Mouse (Mus musculus) forebrain, embryonic 14.5 days (tissue): ENCODE data around the gene Pdk1. TPM values are rescaled to one million over a fixed set of nuclear protein-coding genes. Genes with fewer than 3 reads are reported as not detected.
A peak's percentile ranks its signal among the peaks of the same experiment; 100 is the strongest.

ENCODE experiments used
- ATAC-seq: fragments of 200-750 bp; cut with Nextera tagmentation; 2 replicates; pipeline ENCODE4 v1.8.0; 2017; ENCODE audit warnings: mild to moderate bottlenecking, moderate library complexity
- DNase-seq: peaks from one replicate; pipeline ENCODE4 v3.0.0-alpha.2; 2015; ENCODE audit warnings: low spot score
- H3K27ac ChIP-seq: fragments of 300-500 bp; sonication (generic); 2 replicates; pipeline ENCODE4 v1.5.1; 2014; ENCODE audit warnings: low read depth, mild to moderate bottlenecking, control low read depth, low read length, moderate library complexity
- H3K27me3 ChIP-seq: fragments of 300-500 bp; sonication (generic); replicated peaks from 2 replicates; pipeline ENCODE4 v1.6.1; 2014; ENCODE audit warnings: low read length, control low read depth, mixed read lengths; ENCODE audit not compliant: control insufficient read depth, insufficient read depth
- H3K36me3 ChIP-seq: fragments of 300-500 bp; sonication (generic); 2 replicates; pipeline ENCODE4 v1.6.1; 2014; ENCODE audit warnings: low read length, control low read depth; ENCODE audit not compliant: control insufficient read depth, insufficient read depth
- H3K4me1 ChIP-seq: fragments of 300-500 bp; sonication (generic); 2 replicates; pipeline ENCODE4 v1.6.1; 2014; ENCODE audit warnings: antibody characterized with exemption, low read length, control low read depth; ENCODE audit not compliant: control insufficient read depth, insufficient read depth
- H3K4me2 ChIP-seq: fragments of 300-500 bp; sonication (generic); 2 replicates; pipeline ENCODE4 v1.6.1; 2014; ENCODE audit warnings: mild to moderate bottlenecking, control low read depth, low read length
- H3K4me3 ChIP-seq: fragments of 300-500 bp; sonication (generic); 2 replicates; pipeline ENCODE4 v1.5.1; 2014; ENCODE audit warnings: low read depth, low read length, control low read depth
- H3K9ac ChIP-seq: fragments of 300-500 bp; sonication (generic); 2 replicates; pipeline ENCODE4 v1.6.1; 2014; ENCODE audit warnings: mild to moderate bottlenecking, low read length, control low read depth, moderate library complexity
- H3K9me3 ChIP-seq: fragments of 300-500 bp; sonication (generic); replicated peaks from 2 replicates; pipeline ENCODE4 v1.6.1; 2016; ENCODE audit warnings: low read length, control low read depth, mixed read lengths; ENCODE audit not compliant: control insufficient read depth
- WGBS: fragments of 180-500 bp; shearing (Covaris S2); extraction: QIAGEN DNeasy Blood & Tissue Kit; methylation state at CpG from one replicate; pipeline ENCODE4 v1.1.7; 2014; 5-methylcytosine and 5-hydroxymethylcytosine counted together
- polyA plus RNA-seq: library from polyadenylated mRNA; unstranded; fragments of >200 nt; fragmentation: Nextera tagmentation; extraction: Ambion mirVana; gene quantifications from 2 replicates; pipeline ENCODE4 v1.2.1, GENCODE M21; 2014

Gene Pdk1
- polyA plus RNA-seq, 1 experiment from 2014 or later, result 20.2 TPM

DNA sequence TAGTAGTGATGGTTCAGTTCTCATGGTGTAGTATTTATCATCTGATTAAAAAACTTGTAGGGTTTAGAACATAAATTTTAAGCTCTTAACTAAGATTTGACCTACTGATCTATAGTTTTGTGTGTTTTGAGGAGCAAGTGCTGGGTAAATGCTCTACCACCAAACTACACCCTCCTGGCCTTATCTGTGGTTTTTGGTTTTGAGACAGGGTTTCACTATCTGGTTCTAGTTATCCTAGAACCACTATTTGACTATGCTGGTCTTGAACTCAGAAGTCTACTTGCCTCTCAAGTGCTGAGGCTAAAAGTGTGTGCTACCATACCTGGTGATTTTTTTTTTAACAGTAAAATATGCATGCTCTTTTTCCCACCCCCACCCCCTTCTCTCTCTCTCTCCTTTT is 5.9 kb downstream of the Pdk1 start:
- no peak overlapping the region for H3K4me2 ChIP-seq
- H3K9ac ChIP-seq, result no peak overlapping the region
- no peak for DNase-seq
- 0 out of 2 replicates have a peak, but pooled peaks cover under 1% of the 10 kb centered on the region for H3K4me1 ChIP-seq
- no peaks in the 10 kb centered on the region; the same call in 1 of the 2 replicates for H3K36me3 ChIP-seq
- no peaks in the 10 kb centered on the region for H3K9me3 ChIP-seq
- H3K4me3 ChIP-seq, result no peak overlapping the region
- no peak for ATAC-seq
- no peaks in the 10 kb centered on the region for H3K27me3 ChIP-seq
- no peak overlapping the region for H3K27ac ChIP-seq

DNA sequence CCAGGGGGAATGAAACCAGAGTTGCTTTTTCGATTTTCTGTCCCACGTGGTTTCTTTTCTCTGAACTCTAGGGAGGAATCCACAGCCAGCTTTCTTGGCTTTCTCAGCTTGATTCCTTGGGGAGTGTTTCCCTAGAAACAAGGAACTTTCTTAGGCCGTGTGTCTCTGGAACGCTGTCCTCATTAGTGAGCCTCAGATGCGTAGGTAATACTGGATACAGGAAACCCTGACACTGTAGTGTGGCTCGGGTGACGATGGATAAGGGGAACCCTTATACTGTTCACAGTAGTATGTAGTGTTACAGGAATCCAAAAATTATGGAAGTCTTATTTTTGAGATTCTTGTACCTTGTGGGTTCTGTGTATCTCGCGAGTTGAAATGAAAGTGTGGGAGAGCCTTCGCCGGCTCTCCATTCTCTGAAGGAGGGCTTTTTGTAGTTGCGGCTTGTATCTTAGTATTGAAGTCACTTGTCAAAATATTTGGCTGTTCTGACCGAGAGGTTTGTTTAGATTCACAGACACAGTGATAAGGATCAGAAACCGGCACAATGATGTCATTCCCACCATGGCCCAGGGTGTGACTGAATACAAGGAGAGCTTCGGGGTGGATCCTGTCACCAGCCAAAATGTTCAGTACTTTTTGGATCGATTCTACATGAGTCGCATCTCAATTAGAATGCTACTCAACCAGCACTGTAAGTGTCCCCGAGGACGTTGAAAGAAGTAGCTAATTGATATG is 10.1 kb downstream of the Pdk1 start:
- H3K9me3 ChIP-seq, result no peaks in the 10 kb centered on the region
- no peaks in the 10 kb centered on the region for H3K27me3 ChIP-seq
- no peak overlapping the region for H3K27ac ChIP-seq
- ATAC-seq (no peak), DNase-seq (no peak)
- no peak overlapping the region for H3K4me3 ChIP-seq
- H3K9ac ChIP-seq, result no peak overlapping the region
- 66% methylated on average over 19 of the region's 19 CpGs for WGBS
- H3K4me2 ChIP-seq, result 0 out of 2 replicates have a peak overlapping the region, but pooled peaks have one; percentile 2
- no peaks in the 10 kb centered on the region; the same call in 1 of the 2 replicates for H3K36me3 ChIP-seq
- H3K4me1 ChIP-seq, result no peaks in the 10 kb centered on the region

DNA sequence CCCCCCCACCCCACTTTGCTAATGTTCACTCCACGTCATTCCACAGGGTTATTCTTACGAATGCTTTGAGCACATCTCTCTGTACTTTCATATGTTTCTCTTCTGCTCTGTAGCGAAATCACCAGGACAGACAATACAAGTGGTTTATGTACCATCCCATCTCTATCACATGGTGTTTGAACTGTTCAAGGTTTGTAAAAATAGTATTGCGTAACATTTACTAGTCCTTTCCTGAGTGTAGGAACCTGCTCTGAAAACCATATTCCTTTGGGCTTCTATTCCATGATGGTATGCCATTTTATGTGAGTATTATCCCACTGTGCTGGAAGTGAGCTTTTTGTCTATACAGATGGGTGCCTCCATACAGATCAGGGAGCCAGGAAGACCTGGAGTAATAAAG is 14.2 kb downstream of the Pdk1 start:
- no peak overlapping the region for H3K9ac ChIP-seq
- no peak overlapping the region for H3K27ac ChIP-seq
- 94% methylated on average over 4 of the region's 4 CpGs for WGBS
- H3K36me3 ChIP-seq, result peaks cover 3% of the 10 kb centered on the region; the same call in 1 of the 2 replicates
- no peaks in the 10 kb centered on the region for H3K27me3 ChIP-seq
- no peak for DNase-seq
- no peak overlapping the region for H3K4me2 ChIP-seq
- no peaks in the 10 kb centered on the region for H3K4me1 ChIP-seq
- no peak overlapping the region for H3K4me3 ChIP-seq
- ATAC-seq, result no peak
- no peaks in the 10 kb centered on the region for H3K9me3 ChIP-seq

DNA sequence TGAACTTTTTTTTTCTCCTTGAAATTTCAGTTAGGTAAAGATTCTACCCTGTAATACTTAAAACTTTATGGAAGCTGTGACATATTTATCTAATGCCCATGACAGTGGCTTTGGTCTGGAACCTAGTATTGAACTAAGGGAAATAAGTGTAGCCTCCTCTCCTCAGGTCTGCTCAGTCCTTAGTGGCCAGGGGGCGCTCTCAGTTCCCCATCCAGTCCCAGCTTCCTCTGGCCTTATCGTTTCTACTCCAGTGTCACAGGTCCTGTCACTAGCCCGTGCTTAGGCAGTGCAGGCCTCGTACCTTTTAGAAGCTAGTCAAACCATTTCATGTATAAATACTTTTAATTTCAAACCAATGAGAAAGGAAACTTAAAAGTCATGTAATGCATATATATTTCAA is 15.4 kb downstream of the Pdk1 start:
- ATAC-seq (no peak), DNase-seq (no peak)
- Histone ChIP-seq H3K9me3 (no peaks in the 10 kb centered on the region), H3K4me2 (no peak overlapping the region), H3K9ac (no peak overlapping the region), H3K4me1 (no peaks in the 10 kb centered on the region), H3K27me3 (no peaks in the 10 kb centered on the region), H3K4me3 (no peak overlapping the region), H3K36me3 (peaks cover 12% of the 10 kb centered on the region; the same call in 1 of the 2 replicates), H3K27ac (no peak overlapping the region)
- 77% methylated on average over 4 of the region's 4 CpGs for WGBS

DNA sequence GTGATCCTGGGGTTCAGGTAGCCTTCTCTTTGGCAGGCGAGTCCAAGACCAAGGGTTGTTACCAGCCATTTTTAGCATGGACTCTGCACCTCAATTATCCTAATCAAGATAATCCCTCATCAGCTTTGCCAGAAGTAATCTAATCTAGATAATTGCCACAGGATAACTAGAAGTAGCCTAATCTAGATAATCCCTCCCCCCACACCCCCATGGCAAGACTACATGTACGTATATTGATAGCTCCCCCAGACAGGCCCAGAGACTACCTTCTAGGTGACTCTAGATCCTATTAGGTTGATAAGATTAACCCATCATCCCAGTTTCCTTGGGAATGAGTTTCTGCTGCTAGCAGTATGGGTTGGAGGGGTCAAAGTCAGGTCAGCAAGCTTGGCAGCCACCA is 18.5 kb downstream of the Pdk1 start:
- no peak for ATAC-seq
- H3K4me1 ChIP-seq, result no peaks in the 10 kb centered on the region
- H3K27ac ChIP-seq, result no peak overlapping the region
- WGBS, result 82% methylated on average over 2 of the region's 2 CpGs
- no peak overlapping the region for H3K9ac ChIP-seq
- no peaks in the 10 kb centered on the region for H3K9me3 ChIP-seq
- no peak overlapping the region for H3K4me3 ChIP-seq
- no peaks in the 10 kb centered on the region for H3K27me3 ChIP-seq
- H3K4me2 ChIP-seq, result no peak overlapping the region
- peaks cover 12% of the 10 kb centered on the region; the same call in 1 of the 2 replicates for H3K36me3 ChIP-seq
- no peak for DNase-seq

DNA sequence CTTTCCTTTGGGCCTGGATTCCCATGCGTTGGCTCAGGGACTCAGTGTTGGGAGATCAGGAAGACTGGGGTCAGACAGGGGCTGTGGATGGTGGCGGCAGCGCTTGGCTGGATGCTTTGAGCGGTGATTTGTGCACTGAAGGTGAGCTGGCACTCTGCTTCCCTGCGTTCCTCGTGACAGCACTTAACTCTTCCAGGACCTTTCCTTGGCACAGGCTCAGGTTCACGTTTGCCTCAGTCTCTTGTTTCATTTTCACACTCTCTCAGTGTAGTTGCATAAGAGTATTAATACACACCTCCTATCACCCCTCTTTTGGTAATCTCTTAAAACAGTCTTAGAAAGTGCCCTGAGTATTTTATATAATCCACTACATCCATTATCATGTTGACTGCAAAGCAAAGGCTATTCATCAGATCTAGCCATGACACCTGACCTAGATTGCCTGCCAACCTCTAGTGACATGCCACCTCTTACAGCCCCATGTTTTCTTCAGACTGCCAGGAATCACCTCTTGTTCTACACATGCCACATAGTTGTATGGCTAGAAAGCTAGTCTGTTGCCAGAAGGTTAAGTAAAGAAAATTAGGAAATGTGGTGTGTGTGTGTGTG is 19.8 kb downstream of the Pdk1 start:
- 98% methylated on average over 7 of the region's 7 CpGs for WGBS
- no peaks in the 10 kb centered on the region for H3K9me3 ChIP-seq
- H3K4me1 ChIP-seq, result no peaks in the 10 kb centered on the region
- H3K4me2 ChIP-seq, result no peak overlapping the region
- no peak overlapping the region for H3K27ac ChIP-seq
- DNase-seq (no peak), ATAC-seq (no peak)
- H3K4me3 ChIP-seq, result no peak overlapping the region
- peaks cover 15% of the 10 kb centered on the region; the same call in 1 of the 2 replicates for H3K36me3 ChIP-seq
- no peaks in the 10 kb centered on the region for H3K27me3 ChIP-seq
- H3K9ac ChIP-seq, result no peak overlapping the region

DNA sequence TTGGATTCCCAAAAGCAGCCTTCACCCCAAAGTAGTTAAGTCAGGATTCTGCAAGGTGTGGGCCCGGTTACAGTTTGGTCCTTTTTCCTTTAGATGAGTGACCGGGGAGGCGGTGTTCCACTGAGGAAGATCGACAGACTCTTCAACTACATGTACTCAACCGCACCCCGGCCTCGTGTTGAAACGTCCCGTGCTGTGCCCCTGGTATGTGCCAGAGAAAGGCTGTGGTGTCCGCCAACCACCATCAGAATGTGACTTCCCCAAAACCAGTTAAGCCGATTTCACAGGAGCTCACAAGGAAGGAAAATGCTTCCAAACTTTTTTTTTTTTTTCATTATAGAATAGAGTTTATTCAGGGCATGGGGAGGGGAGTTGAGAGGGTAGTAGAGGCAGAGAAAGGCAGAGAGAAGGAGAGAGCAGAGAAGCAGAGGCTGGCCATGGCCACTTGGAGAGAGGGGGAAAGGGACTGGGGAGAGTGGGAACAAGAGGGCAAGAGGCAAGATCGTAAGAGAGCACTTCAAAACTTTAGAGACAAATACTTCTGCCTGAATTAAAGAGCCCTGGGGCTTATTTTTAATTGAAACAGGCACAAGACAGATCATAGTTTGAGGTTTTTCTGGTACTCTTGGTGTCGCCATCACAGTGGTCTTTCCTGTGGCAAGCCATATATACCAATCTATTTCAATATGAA is 22.7 kb downstream of the Pdk1 start:
- Histone ChIP-seq H3K27me3 (no peaks in the 10 kb centered on the region), H3K27ac (no peak overlapping the region), H3K9me3 (no peaks in the 10 kb centered on the region), H3K4me1 (no peaks in the 10 kb centered on the region), H3K4me3 (no peak overlapping the region), H3K4me2 (no peak overlapping the region), H3K36me3 (peaks cover 23% of the 10 kb centered on the region), H3K9ac (no peak overlapping the region)
- 94% methylated on average over 13 of the region's 13 CpGs for WGBS
- ATAC-seq, result no peak
- DNase-seq, result no peak

DNA sequence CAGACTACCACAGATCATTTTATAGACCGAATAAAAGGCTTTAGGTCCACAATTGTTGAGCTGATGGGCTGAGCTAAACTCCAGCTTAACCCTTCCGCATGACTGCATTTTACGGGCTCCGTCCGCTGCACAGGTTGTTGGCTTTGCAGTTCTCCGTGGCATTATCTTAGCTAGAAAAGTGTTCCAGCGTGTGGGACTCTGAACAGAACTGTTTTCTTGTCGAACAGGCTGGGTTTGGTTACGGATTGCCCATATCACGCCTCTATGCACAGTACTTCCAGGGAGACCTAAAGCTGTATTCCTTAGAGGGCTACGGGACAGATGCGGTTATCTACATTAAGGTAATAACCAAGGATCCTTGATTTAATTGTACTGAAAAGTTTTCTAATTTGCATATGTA is 24.4 kb downstream of the Pdk1 start:
- Histone ChIP-seq H3K4me3 (no peak overlapping the region), H3K27ac (no peak overlapping the region), H3K9me3 (no peaks in the 10 kb centered on the region), H3K4me1 (no peaks in the 10 kb centered on the region), H3K27me3 (no peaks in the 10 kb centered on the region), H3K4me2 (no peak overlapping the region), H3K9ac (no peak overlapping the region), H3K36me3 (peaks cover 18% of the 10 kb centered on the region)
- DNase-seq, result no peak
- ATAC-seq, result no peak
- WGBS, result 45% methylated on average over 12 of the region's 12 CpGs
